23 mouse cellular contexts compared by ENCODE assay signal in the genomic region with DNA sequence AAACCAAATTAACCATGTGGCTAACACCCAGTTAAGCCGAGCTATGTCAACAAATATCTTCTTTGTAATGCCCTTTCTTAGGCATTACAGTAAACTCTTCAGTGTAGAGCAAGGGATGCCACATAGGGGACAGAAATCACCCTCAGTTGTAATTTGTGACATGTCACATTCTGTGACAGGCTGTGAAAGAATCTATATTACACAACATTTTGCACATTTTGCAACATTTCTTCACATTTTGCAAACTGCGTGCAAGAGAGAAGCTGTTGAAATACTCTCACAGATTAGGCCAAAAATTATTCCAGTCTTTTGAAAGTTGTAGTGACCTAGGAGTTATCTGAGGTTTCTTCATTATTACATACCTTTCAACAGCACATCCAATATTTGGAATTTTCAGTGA. TPM values are rescaled to one million over a fixed set of nuclear protein-coding genes. Genes with fewer than 3 reads are reported as not detected.
DNase-seq lines count a peak whose midpoint lies in the region; ATAC-seq and TF ChIP-seq lines count a peak whose summit lies in the region.
"Had no signal": no experiment of that assay in that cellular context is flagged by ENCODE, and none has a peak within 500 bp of the region (broad histone marks: within the 10 kb centered on the region; RNA-seq: fewer than 3 reads in every experiment).

No protein-coding gene starts in this region.

- no peak overlapping the region for H3K9ac ChIP-seq in liver, postnatal 0 days (replicated peaks)
- no peak overlapping the region for H3K9ac ChIP-seq in liver, embryonic 12.5 days
- H3K9ac ChIP-seq in hindbrain, embryonic 13.5 days: no peak overlapping the region
- H3K9ac ChIP-seq: embryonic facial prominence, embryonic 15.5 days; forebrain, embryonic 15.5 days; heart, embryonic 12.5 days; hindbrain, embryonic 12.5 days had no signal

- intact Hi-C loops in heart, postnatal 10 days (cut with DNase I): no loop called here

- no peak overlapping the region for H3K4me2 ChIP-seq in liver, postnatal 0 days (ENCODE audit: low read depth, low read length)
- no peak overlapping the region for H3K4me2 ChIP-seq in liver, embryonic 12.5 days
- no peak overlapping the region for H3K4me2 ChIP-seq in hindbrain, embryonic 13.5 days
- H3K4me2 ChIP-seq: embryonic facial prominence, embryonic 15.5 days; forebrain, embryonic 15.5 days; heart, embryonic 12.5 days; hindbrain, embryonic 12.5 days had no signal

- DNase-seq in adrenal gland, adult 2 months: peak; percentile 12
- no peak for DNase-seq in adrenal gland, postnatal 14 days
- DNase-seq in liver, postnatal 0 days: no peak
- DNase-seq in heart, postnatal 10 days: no peak
- DNase-seq: adrenal gland, postnatal 36 days; cerebellum, adult 2 months; cerebellum, postnatal 10 days; embryo, embryonic 11 days; heart, postnatal 36 days had no signal

- no peaks in the 10 kb centered on the region for H3K36me3 ChIP-seq in liver, postnatal 0 days (replicated peaks; ENCODE audit: insufficient read depth, low read length)
- H3K36me3 ChIP-seq in liver, embryonic 12.5 days: no peaks in the 10 kb centered on the region
- H3K36me3 ChIP-seq in hindbrain, embryonic 13.5 days: no peaks in the 10 kb centered on the region
- H3K36me3 ChIP-seq: embryonic facial prominence, embryonic 15.5 days; forebrain, embryonic 10.5 days; forebrain, embryonic 15.5 days; heart, embryonic 12.5 days; hindbrain, embryonic 12.5 days had no signal

- H3K9me3 ChIP-seq in liver, postnatal 0 days (ENCODE audit: low read length): no peaks in the 10 kb centered on the region
- no peaks in the 10 kb centered on the region for H3K9me3 ChIP-seq in liver, embryonic 12.5 days (replicated peaks)
- H3K9me3 ChIP-seq in hindbrain, embryonic 13.5 days: no peaks in the 10 kb centered on the region
- H3K9me3 ChIP-seq: embryonic facial prominence, embryonic 15.5 days; forebrain, embryonic 10.5 days; forebrain, embryonic 15.5 days; heart, embryonic 12.5 days; hindbrain, embryonic 12.5 days had no signal

- ATAC-seq in liver, postnatal 0 days: peak; percentile 51
- ATAC-seq in liver, embryonic 12.5 days: no peak
- peak; percentile 63 for ATAC-seq in common myeloid progenitor, adult 5-6 weeks (replicated peaks; ENCODE audit: low read depth, poor library complexity, severe bottlenecking)
- peak; percentile 96 for ATAC-seq in megakaryocyte progenitor cell, adult 5-6 weeks (replicated peaks; ENCODE audit: poor library complexity)
- ATAC-seq in hindbrain, embryonic 13.5 days (ENCODE audit: low FRiP score): no peak
- ATAC-seq: forebrain, embryonic 15.5 days; hindbrain, postnatal 0 days had no signal

- WGBS in liver, postnatal 0 days (ENCODE audit: insufficient replicate concordance): 59% methylated on average over 2 of the region's 2 CpGs
- WGBS in liver, embryonic 12.5 days (ENCODE audit: insufficient replicate concordance): 66% methylated on average over 2 of the region's 2 CpGs
- WGBS in hindbrain, embryonic 13.5 days: 87% methylated on average over 2 of the region's 2 CpGs

- no peak overlapping the region for H3K27ac ChIP-seq in liver, postnatal 0 days (ENCODE audit: low read depth)
- H3K27ac ChIP-seq in liver, embryonic 12.5 days: no peak overlapping the region
- no peak overlapping the region for H3K27ac ChIP-seq in hindbrain, embryonic 13.5 days
- H3K27ac ChIP-seq: embryonic facial prominence, embryonic 15.5 days; forebrain, embryonic 10.5 days; forebrain, embryonic 15.5 days; hindbrain, embryonic 12.5 days; hindbrain, postnatal 0 days had no signal

- H3K4me1 ChIP-seq in liver, postnatal 0 days (ENCODE audit: insufficient read depth): no peaks in the 10 kb centered on the region
- H3K4me1 ChIP-seq in liver, embryonic 12.5 days: no peaks in the 10 kb centered on the region
- H3K4me1 ChIP-seq in hindbrain, embryonic 13.5 days (replicated peaks): no peaks in the 10 kb centered on the region
- H3K4me1 ChIP-seq: embryonic facial prominence, embryonic 15.5 days; forebrain, embryonic 10.5 days; forebrain, embryonic 15.5 days; heart, embryonic 12.5 days; hindbrain, embryonic 12.5 days had no signal

- TF ChIP-seq CTCF in liver, postnatal 0 days (IDR thresholded peaks at IDR 0.05; ENCODE audit: low read depth): no peak

- no peak for TF ChIP-seq EP300 in liver, postnatal 0 days (IDR thresholded peaks at IDR 0.05; ENCODE audit: low read depth)

- no peaks in the 10 kb centered on the region for H3K27me3 ChIP-seq in liver, postnatal 0 days (ENCODE audit: insufficient read depth, low read length)
- H3K27me3 ChIP-seq in liver, embryonic 12.5 days (replicated peaks): no peaks in the 10 kb centered on the region
- H3K27me3 ChIP-seq in hindbrain, embryonic 13.5 days: no peaks in the 10 kb centered on the region
- H3K27me3 ChIP-seq: CH12.LX; embryonic facial prominence, embryonic 15.5 days; forebrain, embryonic 15.5 days; heart, embryonic 12.5 days; hindbrain, embryonic 12.5 days had no signal

- no peak overlapping the region for H3K4me3 ChIP-seq in liver, postnatal 0 days (ENCODE audit: low read depth, low read length)
- no peak overlapping the region for H3K4me3 ChIP-seq in liver, embryonic 12.5 days
- no peak overlapping the region for H3K4me3 ChIP-seq in hindbrain, embryonic 13.5 days
- H3K4me3 ChIP-seq: embryonic facial prominence, embryonic 15.5 days; erythroblast, embryonic 14.5 days; forebrain, embryonic 10.5 days; forebrain, embryonic 15.5 days; heart, embryonic 12.5 days; hindbrain, embryonic 12.5 days had no signal

RNA-seq across cellular contexts. Expression of a gene that starts 3.8 kb away (rescaled TPM):
- total RNA-seq in adrenal gland, adult 2 months (2021): 1 to 10 TPM; 5.3 to 8.2 TPM
- 0.44 and 0.97 TPM in 2 replicates for polyA plus RNA-seq in adrenal gland, adult 2 months (2012; rRNA removed)
- total RNA-seq in adrenal gland, postnatal 14 days (2021): 3.7 and 6.2 TPM in 2 replicates
- polyA plus RNA-seq in liver, postnatal 0 days (2015; fragmentation: Nextera tagmentation; extraction: Ambion mirVana): not detected in 2 replicates
- 0.20 TPM in 1 of 2 replicates, not detected in the other for polyA plus RNA-seq in liver, embryonic 12.5 days (2016; fragmentation: Nextera tagmentation; extraction: Ambion mirVana)
- total RNA-seq in common myeloid progenitor, adult 5-6 weeks (2017): 1.9 TPM in 1 of 2 replicates, not detected in the other
- total RNA-seq in megakaryocyte progenitor cell, adult 5-6 weeks (2015): not detected in 2 replicates
- total RNA-seq in megakaryocyte progenitor cell, adult 5-6 weeks (2017): 0.54 and 0.74 TPM in 2 replicates
- polyA plus RNA-seq in hindbrain, embryonic 13.5 days (2015; fragmentation: Nextera tagmentation; extraction: Ambion mirVana): not detected in 2 replicates
- total RNA-seq in heart, postnatal 10 days (2021): 1 to 10 TPM; 2.8 to 5.5 TPM
- total RNA-seq: hindbrain, postnatal 0 days had no signal
- polyA plus RNA-seq: embryonic facial prominence, embryonic 11.5 days; forebrain, embryonic 10.5 days; forebrain, embryonic 15.5 days; heart, embryonic 12.5 days; intestine, embryonic 14.5 days had no signal

Comparison
In these comparisons a context has a peak if more than half of its experiments do, and no peak if none do; other contexts are left out.
1. ATAC-seq: peak in liver, postnatal 0 days (single experiment), common myeloid progenitor, adult 5-6 weeks (single experiment) and megakaryocyte progenitor cell, adult 5-6 weeks (single experiment); none in liver, embryonic 12.5 days (single experiment) and hindbrain, embryonic 13.5 days (single experiment).